Mouse (Mus musculus) erythroblast, embryonic 14.5 days (primary cell): ENCODE measurements around the gene Itpr3. TPM values are rescaled to one million over a fixed set of nuclear protein-coding genes. Genes with fewer than 3 reads are reported as not detected.
A peak's percentile ranks its signal among the peaks of the same experiment; 100 is the strongest.

Experiments used
- H3K27me3 ChIP-seq: 2 replicates; pipeline ENCODE4 v1.6.1; 2012; ENCODE audit warnings: inconsistent platforms; ENCODE audit not compliant: control insufficient read depth
- H3K36me3 ChIP-seq: 2 replicates; pipeline ENCODE4 v1.6.1; 2012; ENCODE audit warnings: mild to moderate bottlenecking, inconsistent platforms; ENCODE audit not compliant: control insufficient read depth
- H3K4me1 ChIP-seq: 2 replicates; pipeline ENCODE4 v1.6.1; 2012; ENCODE audit warnings: inconsistent platforms; ENCODE audit not compliant: control insufficient read depth
- H3K4me3 ChIP-seq: replicated peaks from 2 replicates; pipeline ENCODE3; 2012; ENCODE audit warnings: moderate library complexity, mild to moderate bottlenecking, inconsistent platforms
- H3K9me3 ChIP-seq: 2 replicates; pipeline ENCODE4 v1.6.1; 2012; ENCODE audit warnings: low read length, inconsistent platforms, mixed read lengths; ENCODE audit not compliant: control insufficient read depth
- GATA1 ChIP-seq: IDR thresholded peaks from 2 replicates; pipeline ENCODE4 v1.6.1; 2012; ENCODE audit warnings: low read length, inconsistent platforms, mixed read lengths
- TAL1 ChIP-seq: IDR thresholded peaks from 3 replicates; pipeline ENCODE4 v1.6.1; 2012; ENCODE audit warnings: low read length, inconsistent platforms, mixed read lengths
- polyA plus RNA-seq: library from polyadenylated mRNA; stranded (reverse); fragments of >175 nt; gene quantifications from 2 replicates; pipeline ENCODE4 v1.2.3, GENCODE M21; 2012

Gene Itpr3
- polyA plus RNA-seq, 1 experiment: 0.02 TPM

DNA sequence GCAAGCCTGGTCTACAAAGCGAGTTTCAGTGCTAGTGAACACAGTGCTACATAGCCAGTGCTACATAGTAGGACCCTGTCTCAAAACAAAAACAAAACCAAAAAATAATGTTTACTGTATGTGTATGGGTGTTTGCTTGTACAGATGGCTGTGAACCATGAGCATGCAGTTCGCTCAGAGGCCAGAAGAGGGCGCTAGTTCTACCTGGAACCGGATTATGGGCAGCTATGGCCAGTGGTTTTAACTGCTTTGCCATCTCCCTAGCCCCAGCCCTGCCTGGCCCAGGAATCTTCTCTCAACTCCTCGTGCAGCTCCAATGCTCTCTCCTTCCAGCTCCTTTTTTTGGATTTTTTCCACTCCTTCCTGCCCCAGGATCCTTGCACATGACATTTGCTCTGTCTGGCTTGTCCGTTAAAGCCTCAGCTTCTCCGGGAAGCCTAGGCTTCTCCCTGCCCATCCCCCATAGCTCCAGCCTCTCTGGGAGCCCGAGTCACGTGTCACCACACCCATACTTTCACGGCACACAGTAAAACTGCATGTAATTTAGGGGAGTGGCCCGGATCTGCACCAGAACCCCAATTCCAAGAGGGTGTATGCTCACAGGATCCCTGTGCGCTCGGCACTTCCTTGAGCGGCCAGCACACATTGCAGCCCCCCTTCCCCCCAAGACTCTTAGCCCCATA is 9.2 kb upstream of the Itpr3 start:
- Histone ChIP-seq H3K27me3 (no peaks in the 10 kb centered on the region), H3K9me3 (no peaks in the 10 kb centered on the region), H3K4me1 (peaks cover 3% of the 10 kb centered on the region), H3K36me3 (no peaks in the 10 kb centered on the region), H3K4me3 (no peak overlapping the region)
- TF ChIP-seq TAL1: no peak
- TF ChIP-seq GATA1: no peak

GRCm38 (mm10) chr17:27048445-27049239 is 8.5 kb upstream of the Itpr3 start:
- TF ChIP-seq GATA1 (no peak), TAL1 (no peak)
- Histone ChIP-seq H3K9me3 (no peaks in the 10 kb centered on the region), H3K4me3 (no peak overlapping the region), H3K4me1 (peaks cover 3% of the 10 kb centered on the region), H3K27me3 (no peaks in the 10 kb centered on the region), H3K36me3 (no peaks in the 10 kb centered on the region)

DNA sequence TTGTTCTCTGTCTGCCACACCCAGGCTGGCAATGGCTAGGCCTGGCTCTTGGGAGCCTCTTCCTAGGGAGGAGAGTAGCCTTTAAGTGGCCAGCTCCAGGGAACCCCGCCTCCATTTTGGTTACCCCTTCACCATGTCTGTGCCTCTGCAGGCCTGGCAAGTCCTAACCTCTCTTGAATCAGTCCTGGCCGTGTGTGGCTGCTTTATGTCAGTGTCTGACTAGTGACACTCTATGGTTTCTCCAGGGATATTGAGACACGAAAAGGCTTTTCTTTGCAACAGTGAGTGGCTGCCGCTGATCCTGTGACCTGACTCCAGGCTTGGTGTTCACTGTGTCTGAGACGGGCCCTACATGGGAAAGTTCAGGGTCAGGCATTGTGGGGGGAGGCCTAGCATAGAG is 6.3 kb upstream of the Itpr3 start:
- Histone ChIP-seq H3K27me3 (peaks cover 1% of the 10 kb centered on the region), H3K36me3 (no peaks in the 10 kb centered on the region), H3K4me3 (no peak overlapping the region), H3K9me3 (no peaks in the 10 kb centered on the region), H3K4me1 (peaks cover 3% of the 10 kb centered on the region)
- TF ChIP-seq TAL1 (no peak), GATA1 (no peak)

- H3K27me3 ChIP-seq: peaks cover 8% of the 10 kb centered on the region
- TF ChIP-seq TAL1: no peak
- TF ChIP-seq GATA1: no peak
- H3K36me3 ChIP-seq: no peaks in the 10 kb centered on the region
- H3K9me3 ChIP-seq: no peaks in the 10 kb centered on the region
- H3K4me1 ChIP-seq: peaks cover 3% of the 10 kb centered on the region
- no peak overlapping the region for H3K4me3 ChIP-seq
Observed at GRCm38 (mm10) chr17:27051514-27051913, 5.6 kb upstream of the Itpr3 start.

DNA sequence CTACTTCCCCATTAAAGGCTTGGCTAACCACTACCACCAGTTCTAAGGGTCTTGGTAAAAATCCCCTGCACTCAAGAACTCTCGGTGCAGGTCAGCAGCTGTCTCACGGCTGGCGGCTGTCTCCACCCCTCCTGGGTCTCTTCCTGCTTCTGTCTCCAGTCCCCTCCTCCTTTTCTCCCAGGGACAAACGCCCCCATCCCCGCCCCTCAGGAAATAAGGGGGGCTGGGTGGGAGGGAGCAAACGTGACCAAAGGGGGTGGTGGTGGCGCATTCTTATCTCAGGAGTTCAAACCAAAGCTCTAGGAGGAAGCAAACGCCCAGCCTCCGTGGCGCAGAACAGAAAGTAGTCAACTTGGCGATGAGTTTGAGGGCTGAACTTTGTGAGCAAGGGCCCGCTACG is 934 bp upstream of the Itpr3 start:
- Histone ChIP-seq H3K9me3 (no peaks in the 10 kb centered on the region), H3K4me1 (peaks cover 12% of the 10 kb centered on the region), H3K4me3 (peak overlapping the region; percentile 24), H3K27me3 (peaks cover 38% of the 10 kb centered on the region), H3K36me3 (no peaks in the 10 kb centered on the region)
- TF ChIP-seq GATA1 (no peak), TAL1 (no peak)

DNA sequence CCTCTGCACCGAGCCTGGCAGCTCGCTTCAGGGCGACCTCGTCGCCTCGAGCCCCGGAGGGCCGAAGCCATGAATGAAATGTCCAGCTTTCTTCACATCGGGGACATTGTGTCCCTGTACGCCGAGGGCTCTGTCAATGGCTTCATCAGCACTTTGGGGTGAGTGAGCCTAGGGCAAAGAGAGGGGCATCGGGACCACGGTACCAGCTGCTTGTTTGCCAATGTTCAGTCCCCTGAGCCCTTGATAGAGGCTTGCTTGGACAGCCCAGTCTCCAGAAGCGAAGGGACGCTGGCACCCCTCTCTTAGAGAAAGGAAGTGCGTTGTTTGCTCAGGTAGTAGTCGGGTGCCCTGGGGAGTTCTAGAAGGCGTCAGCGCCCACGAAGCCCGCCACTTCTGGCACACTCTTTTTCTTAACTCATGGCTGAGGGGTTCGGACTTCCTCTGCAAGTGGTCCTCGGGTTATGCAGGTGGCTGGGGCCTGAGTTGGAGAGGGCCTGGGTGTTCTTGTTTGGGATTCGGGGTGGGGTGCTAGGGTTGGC is 482 bp downstream of the Itpr3 start:
- Histone ChIP-seq H3K9me3 (peaks cover 3% of the 10 kb centered on the region; the same call in 1 of the 2 replicates), H3K4me3 (peak overlapping the region; percentile 57), H3K27me3 (peaks cover 38% of the 10 kb centered on the region), H3K4me1 (peaks cover 9% of the 10 kb centered on the region), H3K36me3 (no peaks in the 10 kb centered on the region)
- no peak for TF ChIP-seq TAL1

- TF ChIP-seq TAL1: no peak
- TF ChIP-seq GATA1: no peak
- peaks cover 17% of the 10 kb centered on the region for H3K4me1 ChIP-seq
- no peaks in the 10 kb centered on the region for H3K36me3 ChIP-seq
- peaks cover 38% of the 10 kb centered on the region for H3K27me3 ChIP-seq
- H3K9me3 ChIP-seq: peaks cover 3% of the 10 kb centered on the region; the same call in 1 of the 2 replicates
- H3K4me3 ChIP-seq: no peak overlapping the region
Observed at GRCm38 (mm10) chr17:27060698-27061097, 3.6 kb downstream of the Itpr3 start.

DNA sequence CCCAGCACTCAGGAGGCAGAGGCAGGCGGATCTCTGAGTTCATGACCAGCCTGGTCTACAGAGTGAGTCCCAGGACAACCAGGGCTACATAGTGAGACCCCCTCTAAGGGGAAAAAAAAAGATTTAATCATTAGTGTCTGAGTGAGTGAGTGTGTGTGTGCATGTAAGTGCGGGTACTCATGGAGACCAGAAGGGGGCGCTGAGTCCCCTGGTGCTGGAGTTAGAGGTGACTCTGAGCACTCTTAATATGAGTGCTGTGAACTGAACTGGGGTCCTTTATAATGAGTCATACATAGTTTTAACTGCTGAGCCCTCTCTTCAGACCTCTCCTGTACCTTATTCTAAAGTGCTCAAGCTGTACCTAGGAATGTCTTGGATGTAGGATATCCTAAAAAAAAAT is 4.6 kb downstream of the Itpr3 start:
- TF ChIP-seq TAL1 (no peak), GATA1 (no peak)
- Histone ChIP-seq H3K4me1 (peaks cover 27% of the 10 kb centered on the region), H3K36me3 (no peaks in the 10 kb centered on the region), H3K9me3 (peaks cover 3% of the 10 kb centered on the region; the same call in 1 of the 2 replicates), H3K4me3 (no peak overlapping the region), H3K27me3 (peaks cover 28% of the 10 kb centered on the region)

GRCm38 (mm10) chr17:27062684-27063083 is 5.6 kb downstream of the Itpr3 start:
- Histone ChIP-seq H3K4me3 (no peak overlapping the region), H3K4me1 (peaks cover 25% of the 10 kb centered on the region), H3K36me3 (no peaks in the 10 kb centered on the region), H3K9me3 (peaks cover 3% of the 10 kb centered on the region; the same call in 1 of the 2 replicates), H3K27me3 (peaks cover 18% of the 10 kb centered on the region)
- TF ChIP-seq GATA1 (no peak), TAL1 (no peak)
